Mouse (Mus musculus): ENCODE data around the gene Sec11a.

Gene Sec11a

GRCm38 (mm10) chr7:80931618-80932207 is 15.9 kb downstream of the Sec11a start:
- Histone ChIP-seq H3K27me3 (ENCODE audit: control insufficient read depth, insufficient read depth, low read length, poor library complexity, severe bottlenecking) (no peaks in the 10 kb centered on the region), H3K36me3 (ENCODE audit: control insufficient read depth, insufficient read depth, low read length, poor library complexity, severe bottlenecking) (peaks cover 16% of the 10 kb centered on the region)
- DNase-seq (ENCODE audit: low read depth, low spot score): no peak

GRCm38 (mm10) chr7:80923165-80923564 is 24.4 kb downstream of the Sec11a start:
- DNase-seq (ENCODE audit: low read depth, low spot score): no peak
- no peaks in the 10 kb centered on the region for H3K27me3 ChIP-seq (ENCODE audit: control insufficient read depth, insufficient read depth, low read length, poor library complexity, severe bottlenecking)
- H3K36me3 ChIP-seq (ENCODE audit: control insufficient read depth, insufficient read depth, low read length, poor library complexity, severe bottlenecking): peaks cover 9% of the 10 kb centered on the region; the same call in 1 of the 2 replicates

- DNase-seq (ENCODE audit: low read depth, low spot score): no peak
- Histone ChIP-seq H3K27me3 (ENCODE audit: control insufficient read depth, insufficient read depth, low read length, poor library complexity, severe bottlenecking) (no peaks in the 10 kb centered on the region), H3K36me3 (ENCODE audit: control insufficient read depth, insufficient read depth, low read length, poor library complexity, severe bottlenecking) (peaks cover 9% of the 10 kb centered on the region)
These were observed 28.0 kb downstream of the Sec11a start for GRCm38 (mm10) chr7:80919647-80920008.

GRCm38 (mm10) chr7:80918982-80919646 is 28.5 kb downstream of the Sec11a start:
- Histone ChIP-seq H3K27me3 (ENCODE audit: control insufficient read depth, insufficient read depth, low read length, poor library complexity, severe bottlenecking) (no peaks in the 10 kb centered on the region), H3K36me3 (ENCODE audit: control insufficient read depth, insufficient read depth, low read length, poor library complexity, severe bottlenecking) (peaks cover 11% of the 10 kb centered on the region)
- DNase-seq (ENCODE audit: low read depth, low spot score): peak; percentile 58

- H3K36me3 ChIP-seq (ENCODE audit: control insufficient read depth, insufficient read depth, low read length, poor library complexity, severe bottlenecking): peaks cover 11% of the 10 kb centered on the region
- DNase-seq (ENCODE audit: low read depth, low spot score): no peak
- H3K27me3 ChIP-seq (ENCODE audit: control insufficient read depth, insufficient read depth, low read length, poor library complexity, severe bottlenecking): no peaks in the 10 kb centered on the region
These were observed 29.6 kb downstream of the Sec11a start for GRCm38 (mm10) chr7:80917916-80918465.

- no peak for DNase-seq (ENCODE audit: low read depth, low spot score)
- H3K36me3 ChIP-seq (ENCODE audit: control insufficient read depth, insufficient read depth, low read length, poor library complexity, severe bottlenecking): peaks cover 12% of the 10 kb centered on the region
- H3K27me3 ChIP-seq (ENCODE audit: control insufficient read depth, insufficient read depth, low read length, poor library complexity, severe bottlenecking): no peaks in the 10 kb centered on the region
These were observed 35.1 kb downstream of the Sec11a start for GRCm38 (mm10) chr7:80912496-80912895.

GRCm38 (mm10) chr7:80911053-80911452 is 36.5 kb downstream of the Sec11a start:
- H3K27me3 ChIP-seq (ENCODE audit: control insufficient read depth, insufficient read depth, low read length, poor library complexity, severe bottlenecking): no peaks in the 10 kb centered on the region
- no peak for DNase-seq (ENCODE audit: low read depth, low spot score)
- peaks cover 10% of the 10 kb centered on the region for H3K36me3 ChIP-seq (ENCODE audit: control insufficient read depth, insufficient read depth, low read length, poor library complexity, severe bottlenecking)

- Histone ChIP-seq H3K36me3 (ENCODE audit: control insufficient read depth, insufficient read depth, low read length, poor library complexity, severe bottlenecking) (no peaks in the 10 kb centered on the region; the same call in 1 of the 2 replicates), H3K27me3 (ENCODE audit: control insufficient read depth, insufficient read depth, low read length, poor library complexity, severe bottlenecking) (no peaks in the 10 kb centered on the region)
- DNase-seq (ENCODE audit: low read depth, low spot score): peak; percentile 28
These were observed 42.6 kb downstream of the Sec11a start, which contains the start of gene Nmb for GRCm38 (mm10) chr7:80904921-80905515. Gene Nmb (minus strand): TSS chr7:80905076.

GRCm38 (mm10) chr7:80903625-80904422 is 43.8 kb downstream of the Sec11a start:
- Histone ChIP-seq H3K36me3 (ENCODE audit: control insufficient read depth, insufficient read depth, low read length, poor library complexity, severe bottlenecking) (no peaks in the 10 kb centered on the region; the same call in 1 of the 2 replicates), H3K27me3 (ENCODE audit: control insufficient read depth, insufficient read depth, low read length, poor library complexity, severe bottlenecking) (no peaks in the 10 kb centered on the region)
- DNase-seq (ENCODE audit: low read depth, low spot score): no peak

- DNase-seq (ENCODE audit: low read depth, low spot score): peak; percentile 34
- Histone ChIP-seq H3K36me3 (ENCODE audit: control insufficient read depth, insufficient read depth, low read length, poor library complexity, severe bottlenecking) (peaks cover 8% of the 10 kb centered on the region), H3K27me3 (ENCODE audit: control insufficient read depth, insufficient read depth, low read length, poor library complexity, severe bottlenecking) (no peaks in the 10 kb centered on the region)
These were observed 45.9 kb downstream of the Sec11a start for GRCm38 (mm10) chr7:80901541-80902274.

- Histone ChIP-seq H3K27me3 (ENCODE audit: control insufficient read depth, insufficient read depth, low read length, poor library complexity, severe bottlenecking) (no peaks in the 10 kb centered on the region), H3K36me3 (ENCODE audit: control insufficient read depth, insufficient read depth, low read length, poor library complexity, severe bottlenecking) (peaks cover 8% of the 10 kb centered on the region)
- peak; percentile 93 for DNase-seq (ENCODE audit: low read depth, low spot score)
These were observed 46.6 kb downstream of the Sec11a start, which contains the start of gene Wdr73 for GRCm38 (mm10) chr7:80900944-80901501. Gene Wdr73 (minus strand): TSS chr7:80901269.

GRCm38 (mm10) chr7:80897721-80898120 is 49.9 kb downstream of the Sec11a start:
- Histone ChIP-seq H3K27me3 (ENCODE audit: control insufficient read depth, insufficient read depth, low read length, poor library complexity, severe bottlenecking) (no peaks in the 10 kb centered on the region), H3K36me3 (ENCODE audit: control insufficient read depth, insufficient read depth, low read length, poor library complexity, severe bottlenecking) (peaks cover 17% of the 10 kb centered on the region)
- DNase-seq (ENCODE audit: low read depth, low spot score): no peak

- no peaks in the 10 kb centered on the region for H3K27me3 ChIP-seq (ENCODE audit: control insufficient read depth, insufficient read depth, low read length, poor library complexity, severe bottlenecking)
- DNase-seq (ENCODE audit: low read depth, low spot score): no peak
- H3K36me3 ChIP-seq (ENCODE audit: control insufficient read depth, insufficient read depth, low read length, poor library complexity, severe bottlenecking): peaks cover 17% of the 10 kb centered on the region
These were observed 50.4 kb downstream of the Sec11a start for GRCm38 (mm10) chr7:80897134-80897533.

All from splenic B cell, adult 2 months (primary cell).